Mouse (Mus musculus) embryonic facial prominence, embryonic 12.5 days (tissue): ENCODE data around the gene Gm17545. TPM values are rescaled to one million over a fixed set of nuclear protein-coding genes. Genes with fewer than 3 reads are reported as not detected.

Source experiments
- ATAC-seq: fragments of 200-750 bp; cut with Nextera tagmentation; 2 replicates; pipeline ENCODE4 v1.8.0; 2017; ENCODE audit not compliant: insufficient number of reproducible peaks, insufficient read depth, low FRiP score, low TSS enrichment
- H3K27ac ChIP-seq: fragments of 300-500 bp; sonication (generic); 2 replicates; pipeline ENCODE4 v1.5.1; 2016; ENCODE audit warnings: mild to moderate bottlenecking
- H3K27me3 ChIP-seq: fragments of 300-500 bp; sonication (generic); 2 replicates; pipeline ENCODE4 v1.6.1; 2016; ENCODE audit warnings: mild to moderate bottlenecking, moderate library complexity
- H3K36me3 ChIP-seq: fragments of 300-500 bp; sonication (generic); 2 replicates; pipeline ENCODE4 v1.6.1; 2016; ENCODE audit warnings: mild to moderate bottlenecking
- H3K4me1 ChIP-seq: fragments of 300-500 bp; sonication (generic); 2 replicates; pipeline ENCODE4 v1.6.1; 2016
- H3K4me2 ChIP-seq: fragments of 300-500 bp; sonication (generic); replicated peaks from 2 replicates; pipeline ENCODE4 v1.6.1; 2016; ENCODE audit warnings: mild to moderate bottlenecking, moderate library complexity
- H3K4me3 ChIP-seq: fragments of 300-500 bp; sonication (generic); 2 replicates; pipeline ENCODE4 v1.5.1; 2016; ENCODE audit warnings: mild to moderate bottlenecking
- H3K9ac ChIP-seq: fragments of 300-500 bp; sonication (generic); 2 replicates; pipeline ENCODE4 v1.6.1; 2016; ENCODE audit warnings: mild to moderate bottlenecking, moderate library complexity
- H3K9me3 ChIP-seq: fragments of 300-500 bp; sonication (generic); 2 replicates; pipeline ENCODE4 v1.6.1; 2016; ENCODE audit warnings: mild to moderate bottlenecking, moderate library complexity
- WGBS: fragments of 180-500 bp; shearing (Covaris S2); methylation state at CpG from one replicate; pipeline ENCODE4 v1.1.7; 2016; 5-methylcytosine and 5-hydroxymethylcytosine counted together
- polyA plus RNA-seq: library from polyadenylated mRNA; unstranded; fragments of >200 nt; fragmentation: Nextera tagmentation; extraction: Ambion mirVana; gene quantifications from 2 replicates; pipeline ENCODE4 v1.2.1, GENCODE M21; 2016

Gm17545 gene
- polyA plus RNA-seq, 1 experiment from 2014 or later, result not detected

DNA sequence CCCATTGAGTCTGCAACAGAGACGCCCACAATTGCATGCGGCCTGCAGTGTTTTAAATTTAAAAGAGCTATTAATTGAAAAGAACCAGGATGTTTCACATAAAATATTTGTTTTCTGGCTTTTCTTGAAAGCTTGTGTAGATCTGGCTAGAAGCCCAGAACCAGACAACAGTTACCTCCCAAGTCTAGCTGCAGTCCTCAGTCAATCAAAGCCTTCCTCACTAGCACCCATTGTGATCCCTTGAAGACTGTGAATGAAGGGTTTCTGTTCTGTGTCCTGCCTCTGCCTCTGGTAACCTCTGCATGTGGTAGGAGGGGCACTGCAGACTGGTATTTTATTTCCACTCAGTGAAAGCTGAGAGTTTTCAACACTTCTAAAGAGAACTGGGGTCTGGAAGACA is 48.9 kb downstream of the Gm17545 start:
- Histone ChIP-seq H3K27ac (no peak overlapping the region), H3K4me2 (no peak overlapping the region), H3K9me3 (no peaks in the 10 kb centered on the region), H3K27me3 (no peaks in the 10 kb centered on the region), H3K4me1 (peaks cover 5% of the 10 kb centered on the region; the same call in 1 of the 2 replicates), H3K36me3 (0 out of 2 replicates have a peak, but pooled peaks cover 2% of the 10 kb centered on the region), H3K9ac (no peak overlapping the region), H3K4me3 (no peak overlapping the region)
- ATAC-seq, result no peak
- 83% methylated on average over 2 of the region's 2 CpGs for WGBS

DNA sequence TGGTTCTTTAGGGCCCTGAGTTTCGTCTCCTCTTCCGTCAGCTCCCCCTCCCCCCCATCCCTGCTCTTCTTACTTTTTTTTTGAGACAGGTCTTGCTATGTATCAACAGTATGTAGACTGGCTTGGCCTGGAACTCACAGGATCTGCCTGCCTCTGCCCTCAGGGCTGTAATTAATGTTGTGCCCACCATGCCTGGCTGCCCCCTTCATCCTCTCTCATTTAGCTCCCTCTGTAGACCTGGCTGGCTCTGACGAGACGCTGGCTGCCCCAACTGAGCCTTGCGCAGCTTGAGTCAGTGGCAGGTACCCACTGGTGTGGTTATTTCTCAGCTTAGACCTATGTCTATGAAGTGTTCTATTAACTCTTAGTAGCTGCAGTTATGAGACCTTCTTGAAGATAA is 49.5 kb downstream of the Gm17545 start:
- H3K9me3 ChIP-seq, result no peaks in the 10 kb centered on the region
- no peak overlapping the region for H3K4me3 ChIP-seq
- H3K27me3 ChIP-seq, result no peaks in the 10 kb centered on the region
- H3K4me1 ChIP-seq, result peaks cover 5% of the 10 kb centered on the region; the same call in 1 of the 2 replicates
- no peak overlapping the region for H3K9ac ChIP-seq
- 0 out of 2 replicates have a peak, but pooled peaks cover 2% of the 10 kb centered on the region for H3K36me3 ChIP-seq
- H3K27ac ChIP-seq, result no peak overlapping the region
- no peak for ATAC-seq
- 62% methylated on average over 5 of the region's 5 CpGs for WGBS
- H3K4me2 ChIP-seq, result no peak overlapping the region

DNA sequence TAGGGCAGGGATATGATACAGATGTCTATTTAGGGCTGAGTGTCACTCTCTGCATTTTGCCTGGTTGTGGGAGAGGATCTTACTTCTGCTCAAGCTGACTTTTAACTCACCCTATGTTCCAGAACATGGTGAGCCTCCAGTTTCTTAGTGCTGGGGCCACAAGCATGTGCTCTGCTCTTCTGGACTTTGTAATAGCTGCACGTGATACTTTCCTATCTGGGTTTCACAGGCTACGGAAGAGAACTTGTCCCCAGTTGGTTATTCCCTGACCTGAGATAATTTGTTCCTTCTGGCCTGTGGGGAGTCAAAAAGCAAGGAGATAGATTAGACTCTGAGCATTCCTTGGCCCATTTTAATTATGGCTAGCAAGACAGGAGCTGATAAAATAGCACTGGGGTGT is 51.5 kb downstream of the Gm17545 start:
- Histone ChIP-seq H3K36me3 (0 out of 2 replicates have a peak, but pooled peaks cover under 1% of the 10 kb centered on the region), H3K9me3 (no peaks in the 10 kb centered on the region)
- WGBS, result 24% methylated on average over 2 of the region's 2 CpGs

More for the DNA sequence above, 51.5 kb downstream of the Gm17545 start:
- ATAC-seq, result no peak
- H3K4me2 ChIP-seq, result no peak overlapping the region
- no peak overlapping the region for H3K9ac ChIP-seq
- H3K4me1 ChIP-seq, result peaks cover 5% of the 10 kb centered on the region; the same call in 1 of the 2 replicates
- no peak overlapping the region for H3K27ac ChIP-seq
- H3K27me3 ChIP-seq, result no peaks in the 10 kb centered on the region
- H3K4me3 ChIP-seq, result no peak overlapping the region

Other genes with a start within 250 kb of the Gm17545 start
- gene Zfp809, start 228.6 kb upstream of the Gm17545 start, polyA plus RNA-seq, result 12.4 and 12.5 TPM in 2 replicates
- gene Zfp599, start 194.4 kb upstream of the Gm17545 start, polyA plus RNA-seq, result 7.5 and 7.6 TPM in 2 replicates
- gene Zfp810, start 146.6 kb upstream of the Gm17545 start, polyA plus RNA-seq, result 36.4 and 37.4 TPM in 2 replicates
- gene Anln, start 65.1 kb upstream of the Gm17545 start, polyA plus RNA-seq, result 44.0 and 44.8 TPM in 2 replicates
- 4.6 and 4.8 TPM in 2 replicates for gene 9530077C05Rik, start 42.8 kb upstream of the Gm17545 start, polyA plus RNA-seq
- 72.5 and 73.1 TPM in 2 replicates for gene Rp9, start 15.5 kb downstream of the Gm17545 start, polyA plus RNA-seq
- 16.7 and 17.3 TPM in 2 replicates for gene Bbs9, start 21.4 kb downstream of the Gm17545 start, polyA plus RNA-seq